In genomic region chr1:177491280-177491679, GRCm38 (mm10) we compare ENCODE assay signal across 22 mouse cellular contexts. TPM values are rescaled to one million over a fixed set of nuclear protein-coding genes. Genes with fewer than 3 reads are reported as not detected.
DNase-seq lines count a peak whose midpoint lies in the region; ATAC-seq and TF ChIP-seq lines count a peak whose summit lies in the region.
"Had no signal": no experiment of that assay in that cellular context is flagged by ENCODE, and none has a peak within 500 bp of the region (broad histone marks: within the 10 kb centered on the region; RNA-seq: fewer than 3 reads in every experiment).

No protein-coding gene starts in this region.

- H3K4me3 ChIP-seq in midbrain, embryonic 11.5 days (ENCODE audit: low read depth, low read length), result no peak overlapping the region
- no peak overlapping the region for H3K4me3 ChIP-seq in midbrain, postnatal 0 days (ENCODE audit: low read depth, low read length)
- H3K4me3 ChIP-seq in hindbrain, embryonic 12.5 days, result no peak overlapping the region
- H3K4me3 ChIP-seq: embryonic facial prominence, embryonic 12.5 days; forebrain, embryonic 15.5 days; heart, embryonic 10.5 days; hindbrain, embryonic 13.5 days had no signal

- no peaks in the 10 kb centered on the region for H3K36me3 ChIP-seq in midbrain, embryonic 11.5 days (ENCODE audit: control insufficient read depth, insufficient read depth, low read length)
- no peaks in the 10 kb centered on the region for H3K36me3 ChIP-seq in midbrain, postnatal 0 days (ENCODE audit: insufficient read depth, low read length)
- no peaks in the 10 kb centered on the region for H3K36me3 ChIP-seq in hindbrain, embryonic 12.5 days
- H3K36me3 ChIP-seq: embryonic facial prominence, embryonic 12.5 days; forebrain, embryonic 15.5 days; G1E; heart, embryonic 10.5 days; hindbrain, embryonic 13.5 days had no signal

- no peak overlapping the region for H3K9ac ChIP-seq in midbrain, embryonic 11.5 days (ENCODE audit: low read length)
- no peak overlapping the region for H3K9ac ChIP-seq in midbrain, postnatal 0 days (replicated peaks; ENCODE audit: low read length, poor library complexity, severe bottlenecking)
- no peak overlapping the region for H3K9ac ChIP-seq in hindbrain, embryonic 12.5 days
- H3K9ac ChIP-seq: embryonic facial prominence, embryonic 12.5 days; forebrain, embryonic 15.5 days; hindbrain, embryonic 13.5 days had no signal

- TF ChIP-seq CTCF in midbrain, postnatal 0 days (IDR thresholded peaks at IDR 0.05), result no peak

- H3K27ac ChIP-seq in midbrain, embryonic 11.5 days (ENCODE audit: low read depth, low read length), result no peak overlapping the region
- H3K27ac ChIP-seq in midbrain, postnatal 0 days (ENCODE audit: low read depth, low read length), result no peak overlapping the region
- H3K27ac ChIP-seq in hindbrain, embryonic 12.5 days, result no peak overlapping the region
- H3K27ac ChIP-seq: embryonic facial prominence, embryonic 12.5 days; forebrain, embryonic 15.5 days; heart, embryonic 10.5 days; hindbrain, embryonic 13.5 days; hindbrain, postnatal 0 days had no signal

- 71% methylated on average over 8 of the region's 8 CpGs for WGBS in midbrain, embryonic 11.5 days
- 83% methylated on average over 8 of the region's 8 CpGs for WGBS in midbrain, postnatal 0 days
- WGBS in hindbrain, embryonic 12.5 days, result 54% methylated on average over 8 of the region's 8 CpGs

- H3K27me3 ChIP-seq in midbrain, embryonic 11.5 days (ENCODE audit: control insufficient read depth, insufficient read depth, low read length), result no peaks in the 10 kb centered on the region
- no peaks in the 10 kb centered on the region for H3K27me3 ChIP-seq in midbrain, postnatal 0 days (ENCODE audit: insufficient read depth, low read length)
- H3K27me3 ChIP-seq in hindbrain, embryonic 12.5 days, result no peaks in the 10 kb centered on the region
- H3K27me3 ChIP-seq: embryonic facial prominence, embryonic 12.5 days; forebrain, embryonic 15.5 days; hindbrain, embryonic 13.5 days had no signal

- no peak overlapping the region for H3K4me2 ChIP-seq in midbrain, embryonic 11.5 days
- no peak overlapping the region for H3K4me2 ChIP-seq in midbrain, postnatal 0 days (ENCODE audit: low read depth, low read length, poor library complexity, severe bottlenecking)
- H3K4me2 ChIP-seq in hindbrain, embryonic 12.5 days (replicated peaks), result no peak overlapping the region
- H3K4me2 ChIP-seq: embryonic facial prominence, embryonic 12.5 days; forebrain, embryonic 15.5 days; hindbrain, embryonic 13.5 days had no signal

- ATAC-seq in midbrain, embryonic 11.5 days (ENCODE audit: low FRiP score), result peak; percentile 46; the same call in 1 of the 2 replicates
- ATAC-seq in midbrain, postnatal 0 days (ENCODE audit: low FRiP score), result no peak
- peak; percentile 10 for ATAC-seq in megakaryocyte progenitor cell, adult 5-6 weeks (replicated peaks; ENCODE audit: poor library complexity)
- ATAC-seq in hindbrain, embryonic 12.5 days (ENCODE audit: low FRiP score), result no peak
- ATAC-seq: activated CD4-positive, CD25-positive, alpha-beta regulatory T cell, adult 4 months; CD4-positive, CD25-positive, alpha-beta regulatory T cell, adult 4 months; forebrain, embryonic 15.5 days; hindbrain, postnatal 0 days had no signal

- peaks cover 7% of the 10 kb centered on the region; the same call in 1 of the 2 replicates for H3K4me1 ChIP-seq in midbrain, embryonic 11.5 days (ENCODE audit: control insufficient read depth, insufficient read depth, low read length)
- H3K4me1 ChIP-seq in midbrain, postnatal 0 days (ENCODE audit: insufficient read depth, low read length), result no peaks in the 10 kb centered on the region
- H3K4me1 ChIP-seq in hindbrain, embryonic 12.5 days, result peaks cover 5% of the 10 kb centered on the region
- H3K4me1 ChIP-seq: embryonic facial prominence, embryonic 12.5 days had no signal

- H3K9me3 ChIP-seq in midbrain, embryonic 11.5 days (ENCODE audit: control insufficient read depth, low read length), result no peaks in the 10 kb centered on the region
- no peaks in the 10 kb centered on the region for H3K9me3 ChIP-seq in midbrain, postnatal 0 days (ENCODE audit: low read length)
- H3K9me3 ChIP-seq in hindbrain, embryonic 12.5 days (replicated peaks), result no peaks in the 10 kb centered on the region
- H3K9me3 ChIP-seq: embryonic facial prominence, embryonic 12.5 days; forebrain, embryonic 15.5 days; heart, embryonic 10.5 days; hindbrain, embryonic 13.5 days had no signal

- DNase-seq in midbrain, embryonic 11.5 days (ENCODE audit: low spot score, missing footprints), result no peak
- DNase-seq in midbrain, postnatal 0 days (ENCODE audit: low spot score), result no peak
- DNase-seq in embryo, embryonic 10.5 days (ENCODE audit: low spot score), result peak; percentile 13
- DNase-seq in MN1 (ENCODE audit: low spot score), result no peak
- no peak for DNase-seq in urinary bladder, adult 18-20 months (ENCODE audit: low spot score in 2 of 2)
- DNase-seq: adrenal gland, postnatal 14 days; cerebellum, adult 2 months; cerebellum, postnatal 14 days; gastrocnemius, postnatal 36 days; heart, adult 18-20 months; heart, postnatal 10 days; heart, postnatal 4 days had no signal

RNA-seq across cellular contexts. Expression of gene Zbtb18, which starts 49.1 kb away (rescaled TPM):
- 10.2 and 10.7 TPM in 2 replicates for polyA plus RNA-seq in midbrain, embryonic 11.5 days (2014; fragmentation: Nextera tagmentation; extraction: Ambion mirVana)
- total RNA-seq in midbrain, postnatal 0 days (2014; rRNA removed), result 24.7 and 56.7 TPM in 2 replicates
- polyA plus RNA-seq in midbrain, postnatal 0 days (2015; fragmentation: Nextera tagmentation; extraction: Ambion mirVana), result 3.5 and 3.6 TPM in 2 replicates
- 52.6 and 55.8 TPM in 2 replicates for total RNA-seq in megakaryocyte progenitor cell, adult 5-6 weeks (2015)
- 56.3 and 59.1 TPM in 2 replicates for total RNA-seq in megakaryocyte progenitor cell, adult 5-6 weeks (2017)
- polyA plus RNA-seq in hindbrain, embryonic 12.5 days (2016; fragmentation: Nextera tagmentation; extraction: Ambion mirVana), result 10.0 and 10.8 TPM in 2 replicates

Comparison
In these comparisons a context has a peak if more than half of its experiments do, and no peak if none do; other contexts are left out.
1. ATAC-seq: peak in midbrain, embryonic 11.5 days (single experiment) and megakaryocyte progenitor cell, adult 5-6 weeks (single experiment); none in midbrain, postnatal 0 days (single experiment) and hindbrain, embryonic 12.5 days (single experiment).